Mouse (Mus musculus): Measurements from ENCODE around the gene Lrrc10b. TPM values are rescaled to one million over a fixed set of nuclear protein-coding genes. Genes with fewer than 3 reads are reported as not detected.
A peak's percentile ranks its signal among the peaks of the same experiment; 100 is the strongest.

Gene Lrrc10b
- total RNA-seq, 2 experiments from 2014 or later: 4.8 to 30.6 TPM

- intact Hi-C loops (cut with DNase I): loop anchor here (1.0 kb wide), 1 partner anchor 37 kb away; no protein-coding TSS in a partner anchor
- DNase-seq (ENCODE audit: low spot score in 2 of 2): no peak
Measured at GRCm38 (mm10) chr19:10449190-10449589, 8.1 kb downstream of the Lrrc10b start.

- intact Hi-C loops (cut with DNase I): no loop called here
- DNase-seq (ENCODE audit: low spot score in 2 of 2): no peak
Measured at GRCm38 (mm10) chr19:10448275-10448674, 9.0 kb downstream of the Lrrc10b start.

GRCm38 (mm10) chr19:10444685-10445369, 12.4 kb downstream of the Lrrc10b start:
- DNase-seq (ENCODE audit: low spot score in 2 of 2): no peak
- intact Hi-C loops (cut with DNase I): no loop called here

GRCm38 (mm10) chr19:10437521-10437920, 19.8 kb downstream of the Lrrc10b start:
- intact Hi-C loops (cut with DNase I): loop anchor here (5.0 kb wide), 1 partner anchor 180 kb away; no protein-coding TSS in a partner anchor
- DNase-seq (ENCODE audit: low spot score in 2 of 2): no peak

- no peak for DNase-seq (ENCODE audit: low spot score in 2 of 2)
- intact Hi-C loops (cut with DNase I): loop anchor here (1.0 to 5.0 kb wide), 2 partner anchors 103 to 179 kb away; no protein-coding TSS in a partner anchor
Measured at GRCm38 (mm10) chr19:10436726-10437125, 20.5 kb downstream of the Lrrc10b start.

GRCm38 (mm10) chr19:10435908-10436307, 21.4 kb downstream of the Lrrc10b start:
- intact Hi-C loops (cut with DNase I): loop anchor here (1.0 to 5.0 kb wide), 3 partner anchors 47 to 179 kb away; partner anchors contain the start of gene Syt7
- peak; percentile 70 to 84 for DNase-seq (ENCODE audit: low spot score in 2 of 2)

- no peak for DNase-seq (ENCODE audit: low spot score in 2 of 2)
- intact Hi-C loops (cut with DNase I): loop anchor here (2.0 to 5.0 kb wide), 2 partner anchors 46 to 178 kb away; partner anchors contain the start of gene Syt7
Measured at GRCm38 (mm10) chr19:10434927-10435326, 22.3 kb downstream of the Lrrc10b start.

GRCm38 (mm10) chr19:10433879-10434540, 23.3 kb downstream of the Lrrc10b start:
- DNase-seq (ENCODE audit: low spot score in 2 of 2): peak in 1 of 2 experiments; percentile 87
- intact Hi-C loops (cut with DNase I): loop anchor here (2.0 kb wide), 1 partner anchor 45 kb away; the partner anchor contains the start of gene Syt7

- intact Hi-C loops (cut with DNase I): no loop called here
- peak in 1 of 2 experiments; percentile 49 for DNase-seq (ENCODE audit: low spot score in 2 of 2)
Measured at GRCm38 (mm10) chr19:10433225-10433624, 24.0 kb downstream of the Lrrc10b start.

- intact Hi-C loops (cut with DNase I): no loop called here
Measured at GRCm38 (mm10) chr19:10431841-10432240, 25.4 kb downstream of the Lrrc10b start.

GRCm38 (mm10) chr19:10431410-10431809, 25.9 kb downstream of the Lrrc10b start:
- intact Hi-C loops (cut with DNase I): no loop called here

More at GRCm38 (mm10) chr19:10431841-10432240, 25.4 kb downstream of the Lrrc10b start:
- DNase-seq (ENCODE audit: low spot score in 2 of 2): no peak

GRCm38 (mm10) chr19:10429371-10429770, 27.9 kb downstream of the Lrrc10b start:
- no peak for DNase-seq (ENCODE audit: low spot score in 2 of 2)

More at GRCm38 (mm10) chr19:10431410-10431809, 25.9 kb downstream of the Lrrc10b start:
- DNase-seq (ENCODE audit: low spot score in 2 of 2): no peak

GRCm38 (mm10) chr19:10427431-10427830, 29.8 kb downstream of the Lrrc10b start:
- no peak for DNase-seq (ENCODE audit: low spot score in 2 of 2)
- intact Hi-C loops (cut with DNase I): no loop called here

More at GRCm38 (mm10) chr19:10429371-10429770, 27.9 kb downstream of the Lrrc10b start:
- intact Hi-C loops (cut with DNase I): no loop called here

GRCm38 (mm10) chr19:10426793-10427192, 30.5 kb downstream of the Lrrc10b start:
- intact Hi-C loops (cut with DNase I): no loop called here
- no peak for DNase-seq (ENCODE audit: low spot score in 2 of 2)

GRCm38 (mm10) chr19:10426312-10426711, 31.0 kb downstream of the Lrrc10b start:
- intact Hi-C loops (cut with DNase I): no loop called here

GRCm38 (mm10) chr19:10425484-10426270, 31.6 kb downstream of the Lrrc10b start:
- intact Hi-C loops (cut with DNase I): no loop called here
- DNase-seq (ENCODE audit: low spot score in 2 of 2): no peak

More at GRCm38 (mm10) chr19:10426312-10426711, 31.0 kb downstream of the Lrrc10b start:
- DNase-seq (ENCODE audit: low spot score in 2 of 2): no peak

- DNase-seq (ENCODE audit: low spot score in 2 of 2): no peak
- intact Hi-C loops (cut with DNase I): no loop called here
Measured at GRCm38 (mm10) chr19:10424751-10425150, 32.5 kb downstream of the Lrrc10b start.

GRCm38 (mm10) chr19:10421986-10422976, 35.0 kb downstream of the Lrrc10b start:
- intact Hi-C loops (cut with DNase I): no loop called here
- no peak for DNase-seq (ENCODE audit: low spot score in 2 of 2)

Measured in left cerebral cortex, postnatal 25 days (tissue).